Mouse (Mus musculus) 3134 (cell line): ENCODE results near the gene Prelid3b.

Experiments used
- DNase-seq: peaks from one replicate; pipeline ENCODE4 v3.0.0-alpha.2; 2011; ENCODE audit warnings: low spot score; ENCODE audit not compliant: insufficient read length; ENCODE audit errors: extremely low read depth

The Prelid3b gene

GRCm38 (mm10) chr2:174463789-174464523 is 8.9 kb downstream of the Prelid3b start, which contains the start of gene Atp5e:
Atp5e (minus strand) TSS chr2:174464105.
- DNase-seq = peak; percentile 93

- DNase-seq = no peak
Measured at GRCm38 (mm10) chr2:174463370-174463769, 9.5 kb downstream of the Prelid3b start.

- no peak for DNase-seq
Measured at GRCm38 (mm10) chr2:174459365-174459764, 13.5 kb downstream of the Prelid3b start.

GRCm38 (mm10) chr2:174453681-174454080 is 19.2 kb downstream of the Prelid3b start:
- no peak for DNase-seq

GRCm38 (mm10) chr2:174450353-174450752 is 22.5 kb downstream of the Prelid3b start, which contains the start of gene Tubb1:
Tubb1 (plus strand) TSS chr2:174450695.
- DNase-seq = no peak

- no peak for DNase-seq
Measured at GRCm38 (mm10) chr2:174448405-174448804, 24.5 kb downstream of the Prelid3b start.

- DNase-seq = no peak
Measured at GRCm38 (mm10) chr2:174446905-174447304, 26.0 kb downstream of the Prelid3b start.

GRCm38 (mm10) chr2:174446492-174446891 is 26.4 kb downstream of the Prelid3b start:
- DNase-seq = no peak

- no peak for DNase-seq
Measured at GRCm38 (mm10) chr2:174445018-174445417, 27.9 kb downstream of the Prelid3b start.

- DNase-seq = no peak
Measured at GRCm38 (mm10) chr2:174444359-174444758, 28.5 kb downstream of the Prelid3b start.

GRCm38 (mm10) chr2:174443046-174443445 is 29.8 kb downstream of the Prelid3b start:
- DNase-seq = no peak

- DNase-seq = peak; percentile 35
Measured at GRCm38 (mm10) chr2:174442460-174442859, 30.4 kb downstream of the Prelid3b start.

- no peak for DNase-seq
Measured at GRCm38 (mm10) chr2:174441898-174442297, 31.0 kb downstream of the Prelid3b start.

- no peak for DNase-seq
Measured at GRCm38 (mm10) chr2:174439961-174440360, 32.9 kb downstream of the Prelid3b start.

- DNase-seq = no peak
Measured at GRCm38 (mm10) chr2:174439450-174439838, 33.4 kb downstream of the Prelid3b start.

- DNase-seq = peak; percentile 79
Measured at GRCm38 (mm10) chr2:174438737-174439449, 34.0 kb downstream of the Prelid3b start, which contains the start of gene Ctsz. Ctsz (minus strand) TSS chr2:174439039.

- DNase-seq = peak; percentile 47
Measured at GRCm38 (mm10) chr2:174438181-174438580, 34.7 kb downstream of the Prelid3b start.

GRCm38 (mm10) chr2:174437697-174437982 is 35.2 kb downstream of the Prelid3b start:
- DNase-seq = no peak

- no peak for DNase-seq
Measured at GRCm38 (mm10) chr2:174436916-174437696, 35.8 kb downstream of the Prelid3b start.

- DNase-seq = no peak
Measured at GRCm38 (mm10) chr2:174436076-174436701, 36.7 kb downstream of the Prelid3b start.

GRCm38 (mm10) chr2:174434943-174435342 is 37.9 kb downstream of the Prelid3b start:
- no peak for DNase-seq
